Mouse (Mus musculus): ENCODE results near the gene Tspan5.

GRCm38 (mm10) chr3:138809509-138809908 is 67.5 kb downstream of the Tspan5 start:
- TF ChIP-seq CTCF (IDR thresholded peaks at IDR 0.05; ENCODE audit: low read depth) = no peak
- TF ChIP-seq EP300 (IDR thresholded peaks at IDR 0.05; ENCODE audit: low read depth) = no peak
